In the genomic region with DNA sequence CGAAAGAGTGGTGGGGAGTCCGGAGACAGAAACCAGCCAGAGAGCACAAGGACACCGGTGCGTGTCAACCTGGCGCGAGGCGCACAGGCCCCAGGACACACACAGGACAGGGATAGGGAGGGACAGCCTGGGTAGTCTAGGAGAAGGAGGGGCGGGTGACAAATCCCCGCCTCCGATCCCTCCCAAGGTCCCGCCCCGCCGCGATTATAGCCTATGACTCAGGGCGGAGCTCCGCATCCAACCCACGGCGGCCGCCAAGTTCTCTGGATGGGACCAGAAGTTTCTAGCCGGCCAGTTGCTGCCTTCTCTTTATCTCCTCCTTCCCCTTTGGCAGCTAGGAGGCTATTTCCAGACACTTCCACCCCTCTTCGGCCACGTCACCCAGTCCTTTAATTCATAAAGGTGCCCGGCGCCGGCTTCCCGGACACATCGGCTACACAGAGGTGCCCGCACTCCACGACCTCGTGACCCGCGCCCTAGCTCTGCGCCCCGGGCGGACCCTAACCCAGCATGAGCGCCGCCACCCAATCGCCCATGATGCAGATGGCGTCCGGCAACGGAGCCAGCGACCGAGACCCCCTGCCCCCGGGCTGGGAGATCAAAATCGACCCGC, we compare ENCODE assay signal across 8 mouse cellular contexts. TPM values are rescaled to one million over a fixed set of nuclear protein-coding genes. Genes with fewer than 3 reads are reported as not detected.
DNase-seq lines count a peak whose midpoint lies in the region; ATAC-seq and TF ChIP-seq lines count a peak whose summit lies in the region.

A gene (plus strand): TSS at position 268 of the 613 bp plus-strand sequence.

- H3K4me1 ChIP-seq in intestine, postnatal 0 days (replicated peaks; ENCODE audit: control insufficient read depth, insufficient read depth, low read length), result no peaks in the 10 kb centered on the region
- peaks cover 24% of the 10 kb centered on the region for H3K4me1 ChIP-seq in limb, embryonic 13.5 days
- peaks cover 13% of the 10 kb centered on the region for H3K4me1 ChIP-seq in midbrain, embryonic 15.5 days
- H3K4me1 ChIP-seq in spleen, adult 2 months (ENCODE audit: control insufficient read depth, insufficient read depth, insufficient read length), result peaks cover 7% of the 10 kb centered on the region

- under 1% methylated on average over 43 of the region's 46 CpGs for WGBS in intestine, postnatal 0 days
- under 1% methylated on average over 42 of the region's 46 CpGs for WGBS in limb, embryonic 13.5 days
- under 1% methylated on average over 45 of the region's 46 CpGs for WGBS in midbrain, embryonic 15.5 days
- WGBS in spleen, adult 2 months, result 1% methylated on average over 46 of the region's 46 CpGs

- H3K36me3 ChIP-seq in intestine, postnatal 0 days (ENCODE audit: control insufficient read depth, insufficient read depth), result no peaks in the 10 kb centered on the region
- no peaks in the 10 kb centered on the region; the same call in 1 of the 2 replicates for H3K36me3 ChIP-seq in limb, embryonic 13.5 days
- no peaks in the 10 kb centered on the region for H3K36me3 ChIP-seq in midbrain, embryonic 15.5 days (replicated peaks)
- H3K36me3 ChIP-seq in spleen, adult 2 months (ENCODE audit: control insufficient read depth, insufficient read depth, low read length), result no peaks in the 10 kb centered on the region

- peak within 1 kb of the TSS; percentile 79 for H3K4me2 ChIP-seq in intestine, postnatal 0 days (replicated peaks; ENCODE audit: low read depth)
- H3K4me2 ChIP-seq in limb, embryonic 13.5 days (replicated peaks), result peak within 1 kb of the TSS; percentile 90
- peak within 1 kb of the TSS; percentile 56 for H3K4me2 ChIP-seq in midbrain, embryonic 15.5 days

- peak; percentile 94 for ATAC-seq in intestine, postnatal 0 days
- ATAC-seq in limb, embryonic 13.5 days (ENCODE audit: low FRiP score, low read depth), result peak; percentile 96
- no peak; the same call in 1 of the 2 replicates for ATAC-seq in midbrain, embryonic 15.5 days (replicated peaks)

- H3K4me3 ChIP-seq in intestine, postnatal 0 days (ENCODE audit: low read depth, low read length), result peak within 1 kb of the TSS; percentile 56
- peak within 1 kb of the TSS; percentile 76 for H3K4me3 ChIP-seq in limb, embryonic 13.5 days
- peak within 1 kb of the TSS; percentile 34 for H3K4me3 ChIP-seq in midbrain, embryonic 15.5 days
- peak within 1 kb of the TSS; percentile 70 for H3K4me3 ChIP-seq in spleen, adult 2 months (ENCODE audit: extremely low read depth, insufficient read depth, insufficient read length)

- no peaks in the 10 kb centered on the region for H3K27me3 ChIP-seq in intestine, postnatal 0 days (replicated peaks; ENCODE audit: control insufficient read depth, insufficient read depth, low read length)
- H3K27me3 ChIP-seq in limb, embryonic 13.5 days, result no peaks in the 10 kb centered on the region
- peaks cover 29% of the 10 kb centered on the region for H3K27me3 ChIP-seq in midbrain, embryonic 15.5 days (replicated peaks)
- peaks cover 8% of the 10 kb centered on the region for H3K27me3 ChIP-seq in spleen, adult 2 months (ENCODE audit: control insufficient read depth, insufficient read depth, low read length)

- H3K27ac ChIP-seq in intestine, postnatal 0 days (ENCODE audit: low read depth, low read length), result peak within 1 kb of the TSS; percentile 86
- peak within 1 kb of the TSS; percentile 77; the same call in 1 of the 2 replicates for H3K27ac ChIP-seq in limb, embryonic 13.5 days
- H3K27ac ChIP-seq in midbrain, embryonic 15.5 days, result peak within 1 kb of the TSS; percentile 21; the same call in 1 of the 2 replicates
- H3K27ac ChIP-seq in spleen, adult 2 months (ENCODE audit: insufficient read depth, low read length), result peak within 1 kb of the TSS; percentile 79

- no peak; the same call in 1 of the 2 replicates for TF ChIP-seq CTCF in intestine, postnatal 0 days (IDR thresholded peaks at IDR 0.05; ENCODE audit: low read depth)
- no peak for TF ChIP-seq CTCF in spleen, adult 2 months (IDR thresholded peaks at IDR 0.05; ENCODE audit: extremely low read depth, insufficient read depth, insufficient read length, insufficient replicate concordance)

- DNase-seq in left cerebral cortex, adult 18-20 months (ENCODE audit: low spot score in 2 of 2), result peak; percentile 68 to 71
- DNase-seq in left cerebral cortex, adult 11 months (ENCODE audit: low spot score), result no peak
- peak; percentile 93 for DNase-seq in embryo, embryonic 9.5 days (ENCODE audit: extremely low spot score)
- DNase-seq in gonadal fat pad, adult 2 months (ENCODE audit: low read depth), result no peak
- peak; percentile 25 to 69 for DNase-seq in spleen, adult 2 months (ENCODE audit: low read depth in 1 of 2, low spot score in 2 of 2)

- peak within 1 kb of the TSS; percentile 68 for H3K9ac ChIP-seq in intestine, postnatal 0 days (ENCODE audit: low read depth, low read length)
- H3K9ac ChIP-seq in limb, embryonic 13.5 days, result peak within 1 kb of the TSS; percentile 93
- H3K9ac ChIP-seq in midbrain, embryonic 15.5 days, result peak within 1 kb of the TSS; percentile 10

- TF ChIP-seq POLR2A in spleen, adult 2 months (IDR thresholded peaks at IDR 0.05; ENCODE audit: low read depth, low read length), result no peak; the same call in none of the 2 replicates

- H3K9me3 ChIP-seq in intestine, postnatal 0 days (ENCODE audit: control insufficient read depth), result no peaks in the 10 kb centered on the region
- no peaks in the 10 kb centered on the region for H3K9me3 ChIP-seq in limb, embryonic 13.5 days
- no peaks in the 10 kb centered on the region for H3K9me3 ChIP-seq in midbrain, embryonic 15.5 days

RNA-seq across cellular contexts. Expression of the gene that starts here (rescaled TPM):
- total RNA-seq in left cerebral cortex, adult 18-20 months (2021), result 10 to 100 TPM in 1 of 2 experiments, 1 to 10 TPM in 1; 9.4 to 10.2 TPM
- polyA plus RNA-seq in gonadal fat pad, adult 2 months (2012; rRNA removed), result 40.2 and 54.2 TPM in 2 replicates
- 7.4 and 7.5 TPM in 2 replicates for polyA plus RNA-seq in intestine, postnatal 0 days (2015; fragmentation: Nextera tagmentation; extraction: Ambion mirVana)
- 13.9 and 15.2 TPM in 2 replicates for polyA plus RNA-seq in limb, embryonic 13.5 days (2015; fragmentation: Nextera tagmentation; extraction: Ambion mirVana)
- polyA plus RNA-seq in midbrain, embryonic 15.5 days (2015; fragmentation: Nextera tagmentation; extraction: Ambion mirVana), result 2.0 and 2.5 TPM in 2 replicates
- 8.8 and 12.9 TPM in 2 replicates for polyA plus RNA-seq in spleen, adult 2 months (2012; rRNA removed)

Comparison
In these comparisons a context has a peak if more than half of its experiments do, and no peak if none do; other contexts are left out.
1. DNase-seq: peak in left cerebral cortex, adult 18-20 months (2 of 2), embryo, embryonic 9.5 days (single experiment) and spleen, adult 2 months (2 of 2); none in left cerebral cortex, adult 11 months (single experiment) and gonadal fat pad, adult 2 months (single experiment).
2. H3K27ac ChIP-seq: peak in every context shown above with its lines; median percentile 86 in intestine, postnatal 0 days; 79 in spleen, adult 2 months; 77 in limb, embryonic 13.5 days; 21 in midbrain, embryonic 15.5 days.
3. H3K9ac ChIP-seq: peak in every context shown above with its lines; median percentile 93 in limb, embryonic 13.5 days; 68 in intestine, postnatal 0 days; 10 in midbrain, embryonic 15.5 days.
4. Peak in every context shown above with its lines, with median percentiles within 50 percentile points of each other: H3K4me2 ChIP-seq and H3K4me3 ChIP-seq.